Mouse (Mus musculus): ENCODE data around the gene Kcnip1. TPM values are rescaled to one million over a fixed set of nuclear protein-coding genes. Genes with fewer than 3 reads are reported as not detected.

The Kcnip1 gene
- polyA plus RNA-seq, 1 experiment from 2014 or later = 0.35 TPM

- H3K4me3 ChIP-seq (replicated peaks) = no peak overlapping the region
- no peak overlapping the region for H3K27ac ChIP-seq
- H3K9me3 ChIP-seq (replicated peaks) = no peaks in the 10 kb centered on the region
- 58% methylated on average over 6 of the region's 6 CpGs for WGBS (ENCODE audit: insufficient replicate concordance)
- no peak overlapping the region for H3K9ac ChIP-seq
- H3K36me3 ChIP-seq = no peaks in the 10 kb centered on the region
- DNase-seq = no peak
- H3K4me1 ChIP-seq (replicated peaks) = no peaks in the 10 kb centered on the region
- no peaks in the 10 kb centered on the region for H3K27me3 ChIP-seq
- H3K4me2 ChIP-seq = no peak overlapping the region
- no peak for ATAC-seq (ENCODE audit: low read depth)
Observed at GRCm38 (mm10) chr11:33586614-33587013, 406.3 kb downstream of the Kcnip1 start.

DNA sequence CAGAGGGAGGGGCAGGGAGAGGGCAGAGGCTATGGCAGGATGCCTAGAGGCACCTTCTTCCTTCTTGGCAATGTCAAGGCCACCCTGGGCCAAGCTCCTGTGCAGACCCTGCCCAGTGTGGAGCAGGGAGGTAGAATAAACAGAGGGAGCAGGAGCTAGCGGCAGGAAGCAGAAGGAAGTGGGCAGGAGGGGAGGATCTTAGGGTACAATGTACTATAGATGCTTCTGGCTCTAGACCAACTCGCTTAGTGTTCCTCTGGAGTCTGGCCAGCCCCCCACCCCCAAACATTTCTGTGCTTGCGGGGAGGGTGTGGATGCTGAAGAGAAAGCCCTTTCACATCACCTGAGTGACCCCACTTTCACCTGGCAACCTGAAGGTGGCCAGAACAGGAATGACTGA is 413.3 kb downstream of the Kcnip1 start:
- H3K36me3 ChIP-seq = no peaks in the 10 kb centered on the region
- no peaks in the 10 kb centered on the region for H3K27me3 ChIP-seq
- H3K9ac ChIP-seq = no peak overlapping the region
- ATAC-seq (ENCODE audit: low read depth) (no peak), DNase-seq (no peak)
- no peaks in the 10 kb centered on the region for H3K4me1 ChIP-seq (replicated peaks)
- no peak overlapping the region for H3K4me3 ChIP-seq (replicated peaks)
- no peaks in the 10 kb centered on the region for H3K9me3 ChIP-seq (replicated peaks)
- WGBS (ENCODE audit: insufficient replicate concordance) = 14% methylated on average over 3 of the region's 3 CpGs
- H3K4me2 ChIP-seq = no peak overlapping the region
- H3K27ac ChIP-seq = no peak overlapping the region

Other genes starting within 250 kb of the Kcnip1 start
- 0.03 TPM in 2 replicates for gene Kcnmb1, start 30.1 kb downstream of the Kcnip1 start, polyA plus RNA-seq (2015; fragmentation: Nextera tagmentation; extraction: Ambion mirVana)
- gene Lcp2, start 53.8 kb upstream of the Kcnip1 start, polyA plus RNA-seq (2015; fragmentation: Nextera tagmentation; extraction: Ambion mirVana) = 7.5 and 8.8 TPM in 2 replicates
- not detected in 2 replicates for gene 4930469K13Rik, start 105.4 kb upstream of the Kcnip1 start, polyA plus RNA-seq (2015; fragmentation: Nextera tagmentation; extraction: Ambion mirVana)
- not detected in 2 replicates for gene Foxi1, start 214.9 kb upstream of the Kcnip1 start, polyA plus RNA-seq (2015; fragmentation: Nextera tagmentation; extraction: Ambion mirVana)

Data from liver, embryonic 13.5 days (tissue).